Mouse (Mus musculus): ENCODE results near the gene Sox5. TPM values are rescaled to one million over a fixed set of nuclear protein-coding genes. Genes with fewer than 3 reads are reported as not detected.

The Sox5 gene
- polyA plus RNA-seq, 1 experiment from 2014 or later = 246 TPM

DNA sequence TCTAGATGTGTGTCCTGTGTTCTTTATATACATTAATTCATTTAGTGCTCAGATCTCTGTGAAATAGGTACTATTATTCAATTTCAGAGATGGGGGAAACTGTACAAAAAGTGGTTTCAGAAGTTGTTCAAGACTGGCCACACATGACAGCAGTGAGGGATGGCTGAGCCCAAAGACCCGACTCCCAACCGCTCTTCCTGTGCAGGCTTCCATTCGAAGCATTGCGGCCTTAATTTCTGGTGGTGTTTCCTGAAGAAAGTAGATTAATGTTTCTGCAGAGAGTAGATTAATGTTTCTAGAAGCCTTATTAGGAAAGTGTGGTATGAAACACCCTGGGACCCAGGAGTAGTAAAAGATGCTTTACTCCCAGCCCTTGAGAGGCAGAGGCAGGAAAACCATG lies 298.6 kb downstream of the Sox5 start:
- no peak overlapping the region for H3K9ac ChIP-seq (replicated peaks; ENCODE audit: low read depth, low read length)
- no peak overlapping the region for H3K4me3 ChIP-seq (replicated peaks; ENCODE audit: low read length)
- no peak for ATAC-seq
- no peaks in the 10 kb centered on the region for H3K36me3 ChIP-seq (ENCODE audit: control insufficient read depth, insufficient read depth)
- no peaks in the 10 kb centered on the region for H3K27me3 ChIP-seq (replicated peaks; ENCODE audit: control insufficient read depth, insufficient read depth, low read length)
- peaks cover 5% of the 10 kb centered on the region for H3K9me3 ChIP-seq (ENCODE audit: control insufficient read depth, low read length)
- WGBS = 93% methylated on average over 4 of the region's 4 CpGs
- no peak overlapping the region for H3K27ac ChIP-seq (ENCODE audit: low read length)
- no peak overlapping the region for H3K4me2 ChIP-seq (ENCODE audit: low read length)
- peaks cover 23% of the 10 kb centered on the region for H3K4me1 ChIP-seq (replicated peaks; ENCODE audit: control insufficient read depth, insufficient read depth, low read length)

GRCm38 (mm10) chr6:144480648-144481528 lies 300.9 kb downstream of the Sox5 start:
- H3K27ac ChIP-seq (ENCODE audit: low read length) = no peak overlapping the region
- ATAC-seq = peak; percentile 85
- H3K4me1 ChIP-seq (replicated peaks; ENCODE audit: control insufficient read depth, insufficient read depth, low read length) = peaks cover 23% of the 10 kb centered on the region
- no peaks in the 10 kb centered on the region for H3K27me3 ChIP-seq (replicated peaks; ENCODE audit: control insufficient read depth, insufficient read depth, low read length)
- peaks cover 3% of the 10 kb centered on the region; the same call in 1 of the 2 replicates for H3K9me3 ChIP-seq (ENCODE audit: control insufficient read depth, low read length)
- H3K9ac ChIP-seq (replicated peaks; ENCODE audit: low read depth, low read length) = no peak overlapping the region
- 2% methylated on average over 5 of the region's 5 CpGs for whole genome bisulfite sequencing
- no peaks in the 10 kb centered on the region for H3K36me3 ChIP-seq (ENCODE audit: control insufficient read depth, insufficient read depth)
- no peak overlapping the region for H3K4me2 ChIP-seq (ENCODE audit: low read length)
- no peak overlapping the region for H3K4me3 ChIP-seq (replicated peaks; ENCODE audit: low read length)

- Histone ChIP-seq H3K4me3 (replicated peaks; ENCODE audit: low read length) (no peak overlapping the region), H3K4me2 (ENCODE audit: low read length) (no peak overlapping the region), H3K9me3 (ENCODE audit: control insufficient read depth, low read length) (peaks cover 3% of the 10 kb centered on the region; the same call in 1 of the 2 replicates), H3K27me3 (replicated peaks; ENCODE audit: control insufficient read depth, insufficient read depth, low read length) (no peaks in the 10 kb centered on the region), H3K36me3 (ENCODE audit: control insufficient read depth, insufficient read depth) (no peaks in the 10 kb centered on the region), H3K9ac (replicated peaks; ENCODE audit: low read depth, low read length) (no peak overlapping the region), H3K4me1 (replicated peaks; ENCODE audit: control insufficient read depth, insufficient read depth, low read length) (peaks cover 23% of the 10 kb centered on the region), H3K27ac (ENCODE audit: low read length) (peak overlapping the region; percentile 2; the same call in 1 of the 2 replicates)
- no peak for ATAC-seq
- WGBS = 4% methylated on average over 4 of the region's 4 CpGs
These were observed 301.9 kb downstream of the Sox5 start for GRCm38 (mm10) chr6:144479861-144480260.

DNA sequence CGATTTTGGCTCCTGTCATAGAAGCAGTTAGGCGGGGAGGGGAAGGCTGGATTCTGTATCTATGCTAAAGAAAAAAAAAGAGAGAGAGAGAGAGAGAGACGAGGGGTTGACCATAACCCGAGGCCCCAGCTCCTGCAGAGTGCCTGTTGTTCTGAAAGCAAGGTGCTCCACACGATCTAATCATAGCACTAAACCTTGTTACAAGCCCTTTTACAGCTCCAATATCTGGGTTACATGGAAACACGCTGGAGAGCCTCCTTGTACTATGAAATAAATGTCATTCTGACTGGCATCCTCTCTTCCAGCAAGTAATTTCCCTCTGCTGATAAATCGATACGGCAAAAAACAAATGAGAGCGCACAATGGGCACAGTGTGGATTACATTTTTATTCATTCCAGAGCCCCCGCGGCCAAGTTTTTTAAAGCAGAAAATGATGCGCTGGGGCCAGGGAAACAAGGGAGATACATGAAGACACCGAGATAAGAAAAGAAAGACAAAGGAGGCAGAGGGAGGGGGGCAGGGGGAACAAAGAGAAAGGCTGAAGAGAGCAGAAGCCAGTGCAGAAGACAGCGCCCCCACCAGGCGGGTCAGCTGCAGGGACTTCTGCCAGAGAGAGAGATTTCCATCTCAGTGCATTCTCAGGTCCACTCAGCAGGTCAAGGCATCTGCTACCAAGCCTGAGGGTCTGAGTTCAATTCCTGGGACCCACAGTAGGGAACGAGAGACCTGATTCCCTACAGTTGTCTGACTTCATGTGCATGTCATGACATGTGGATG lies 304.3 kb downstream of the Sox5 start:
- Histone ChIP-seq H3K36me3 (ENCODE audit: control insufficient read depth, insufficient read depth) (no peaks in the 10 kb centered on the region), H3K9ac (replicated peaks; ENCODE audit: low read depth, low read length) (no peak overlapping the region), H3K4me3 (replicated peaks; ENCODE audit: low read length) (no peak overlapping the region), H3K27ac (ENCODE audit: low read length) (peak overlapping the region; percentile 51), H3K27me3 (replicated peaks; ENCODE audit: control insufficient read depth, insufficient read depth, low read length) (no peaks in the 10 kb centered on the region), H3K4me1 (replicated peaks; ENCODE audit: control insufficient read depth, insufficient read depth, low read length) (peaks cover 23% of the 10 kb centered on the region), H3K4me2 (ENCODE audit: low read length) (no peak overlapping the region), H3K9me3 (ENCODE audit: control insufficient read depth, low read length) (peaks cover 3% of the 10 kb centered on the region; the same call in 1 of the 2 replicates)
- 44% methylated on average over 16 of the region's 16 CpGs for WGBS
- no peak for ATAC-seq

GRCm38 (mm10) chr6:144473437-144473836 lies 308.3 kb downstream of the Sox5 start:
- no peak overlapping the region for H3K9ac ChIP-seq (replicated peaks; ENCODE audit: low read depth, low read length)
- H3K4me3 ChIP-seq (replicated peaks; ENCODE audit: low read length) = no peak overlapping the region
- peaks cover 3% of the 10 kb centered on the region; the same call in 1 of the 2 replicates for H3K9me3 ChIP-seq (ENCODE audit: control insufficient read depth, low read length)
- H3K4me1 ChIP-seq (replicated peaks; ENCODE audit: control insufficient read depth, insufficient read depth, low read length) = peaks cover 7% of the 10 kb centered on the region; the same call in 1 of the 2 replicates
- H3K27me3 ChIP-seq (replicated peaks; ENCODE audit: control insufficient read depth, insufficient read depth, low read length) = no peaks in the 10 kb centered on the region
- no peaks in the 10 kb centered on the region for H3K36me3 ChIP-seq (ENCODE audit: control insufficient read depth, insufficient read depth)
- no peak for ATAC-seq
- H3K27ac ChIP-seq (ENCODE audit: low read length) = no peak overlapping the region
- WGBS = 43% methylated on average over 7 of the region's 7 CpGs
- no peak overlapping the region for H3K4me2 ChIP-seq (ENCODE audit: low read length)

- 63% methylated on average over 14 of the region's 14 CpGs for WGBS
- no peak overlapping the region for H3K4me2 ChIP-seq (ENCODE audit: low read length)
- no peaks in the 10 kb centered on the region for H3K36me3 ChIP-seq (ENCODE audit: control insufficient read depth, insufficient read depth)
- H3K27ac ChIP-seq (ENCODE audit: low read length) = no peak overlapping the region
- H3K9ac ChIP-seq (replicated peaks; ENCODE audit: low read depth, low read length) = no peak overlapping the region
- no peaks in the 10 kb centered on the region for H3K27me3 ChIP-seq (replicated peaks; ENCODE audit: control insufficient read depth, insufficient read depth, low read length)
- H3K4me3 ChIP-seq (replicated peaks; ENCODE audit: low read length) = no peak overlapping the region
- peaks cover 3% of the 10 kb centered on the region; the same call in 1 of the 2 replicates for H3K9me3 ChIP-seq (ENCODE audit: control insufficient read depth, low read length)
- ATAC-seq = no peak
- H3K4me1 ChIP-seq (replicated peaks; ENCODE audit: control insufficient read depth, insufficient read depth, low read length) = peaks cover 7% of the 10 kb centered on the region; the same call in 1 of the 2 replicates
These were observed 309.5 kb downstream of the Sox5 start for GRCm38 (mm10) chr6:144472089-144472900.

DNA sequence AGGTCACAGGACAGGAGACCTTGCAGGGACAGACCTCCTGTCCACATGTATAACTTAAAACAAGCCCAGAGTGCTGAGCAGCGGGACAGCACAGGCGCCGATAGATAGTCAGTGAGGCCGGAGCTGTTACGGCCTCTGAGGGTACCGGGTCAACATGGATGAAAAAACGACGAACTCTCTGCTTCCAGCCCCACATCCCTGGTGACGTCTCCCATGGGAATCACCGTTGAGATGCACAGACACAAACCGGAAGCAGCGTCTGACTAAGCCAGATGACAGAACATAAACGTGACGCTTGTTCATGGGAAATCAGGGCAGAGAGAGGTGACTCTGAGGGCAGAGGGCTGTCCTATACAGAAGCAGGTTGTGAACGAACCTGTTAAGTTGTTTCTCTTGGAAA lies 315.1 kb downstream of the Sox5 start:
- Histone ChIP-seq H3K36me3 (ENCODE audit: control insufficient read depth, insufficient read depth) (no peaks in the 10 kb centered on the region), H3K9me3 (ENCODE audit: control insufficient read depth, low read length) (no peaks in the 10 kb centered on the region), H3K4me3 (replicated peaks; ENCODE audit: low read length) (no peak overlapping the region), H3K4me1 (replicated peaks; ENCODE audit: control insufficient read depth, insufficient read depth, low read length) (peaks cover 2% of the 10 kb centered on the region; the same call in 1 of the 2 replicates), H3K27ac (ENCODE audit: low read length) (no peak overlapping the region), H3K4me2 (ENCODE audit: low read length) (no peak overlapping the region), H3K27me3 (replicated peaks; ENCODE audit: control insufficient read depth, insufficient read depth, low read length) (no peaks in the 10 kb centered on the region), H3K9ac (replicated peaks; ENCODE audit: low read depth, low read length) (no peak overlapping the region)
- WGBS = 83% methylated on average over 15 of the region's 15 CpGs
- no peak for ATAC-seq

GRCm38 (mm10) chr6:144463691-144464090 lies 318.1 kb downstream of the Sox5 start:
- no peak overlapping the region for H3K4me3 ChIP-seq (replicated peaks; ENCODE audit: low read length)
- 63% methylated on average over 6 of the region's 6 CpGs for WGBS
- no peak overlapping the region for H3K9ac ChIP-seq (replicated peaks; ENCODE audit: low read depth, low read length)
- H3K27me3 ChIP-seq (replicated peaks; ENCODE audit: control insufficient read depth, insufficient read depth, low read length) = no peaks in the 10 kb centered on the region
- H3K9me3 ChIP-seq (ENCODE audit: control insufficient read depth, low read length) = no peaks in the 10 kb centered on the region
- no peak for ATAC-seq
- 0 out of 2 replicates have a peak overlapping the region, but pooled peaks have one; percentile 1 for H3K27ac ChIP-seq (ENCODE audit: low read length)
- H3K36me3 ChIP-seq (ENCODE audit: control insufficient read depth, insufficient read depth) = no peaks in the 10 kb centered on the region
- peaks cover 2% of the 10 kb centered on the region; the same call in 1 of the 2 replicates for H3K4me1 ChIP-seq (replicated peaks; ENCODE audit: control insufficient read depth, insufficient read depth, low read length)
- no peak overlapping the region for H3K4me2 ChIP-seq (ENCODE audit: low read length)
